Mouse (Mus musculus) liver, embryonic 11.5 days (tissue): ENCODE measurements at regions not wholly inside any gene's neighbourhood (a gene's known extent, or its start where the extent isn't known, plus 50 kb on each side); places are given as distances from the start of the nearest gene placed in this dataset.

Source experiments
- ATAC-seq: fragments of 200-750 bp; cut with Nextera tagmentation; replicated peaks from 2 replicates; pipeline ENCODE4 v1.8.0; 2017; ENCODE audit warnings: moderate number of reproducible peaks, mild to moderate bottlenecking, moderate TSS enrichment, moderate library complexity; ENCODE audit not compliant: low FRiP score
- DNase-seq: peaks from one replicate; pipeline ENCODE4 v3.0.0-alpha.2; 2017; ENCODE audit warnings: low spot score
- H3K27ac ChIP-seq: fragments of 300-500 bp; sonication (generic); 2 replicates; pipeline ENCODE4 v1.5.1; 2014; ENCODE audit warnings: mild to moderate bottlenecking, low read depth, low read length, control low read depth
- H3K27me3 ChIP-seq: fragments of 300-500 bp; sonication (generic); replicated peaks from 2 replicates; pipeline ENCODE4 v1.6.1; 2014; ENCODE audit warnings: low read length, mixed read lengths; ENCODE audit not compliant: control insufficient read depth, insufficient read depth
- H3K36me3 ChIP-seq: fragments of 300-500 bp; sonication (generic); 2 replicates; pipeline ENCODE4 v1.6.1; 2014; ENCODE audit warnings: mild to moderate bottlenecking, low read length, moderate library complexity, mixed read lengths; ENCODE audit not compliant: control insufficient read depth, insufficient read depth
- H3K4me1 ChIP-seq: fragments of 300-500 bp; sonication (generic); replicated peaks from 2 replicates; pipeline ENCODE4 v1.6.1; 2014; ENCODE audit warnings: low read length, mixed read lengths; ENCODE audit not compliant: control insufficient read depth, insufficient read depth
- H3K4me2 ChIP-seq: fragments of 300-500 bp; sonication (generic); 2 replicates; pipeline ENCODE4 v1.6.1; 2014; ENCODE audit warnings: mild to moderate bottlenecking, control low read depth, moderate library complexity
- H3K4me3 ChIP-seq: fragments of 300-500 bp; sonication (generic); 2 replicates; pipeline ENCODE4 v1.5.1; 2014; ENCODE audit warnings: low read depth, low read length, control low read depth
- H3K9ac ChIP-seq: fragments of 300-500 bp; sonication (generic); 2 replicates; pipeline ENCODE4 v1.6.1; 2014; ENCODE audit warnings: low read depth, low read length, control low read depth
- H3K9me3 ChIP-seq: fragments of 300-500 bp; sonication (generic); 2 replicates; pipeline ENCODE4 v1.6.1; 2016; ENCODE audit warnings: low read length, inconsistent platforms, mixed read lengths; ENCODE audit not compliant: control insufficient read depth
- WGBS: fragments of 180-500 bp; shearing (Covaris S2); extraction: QIAGEN DNeasy Blood & Tissue Kit; methylation state at CpG from one replicate; pipeline ENCODE4 v1.1.7; 2014; 5-methylcytosine and 5-hydroxymethylcytosine counted together

DNA sequence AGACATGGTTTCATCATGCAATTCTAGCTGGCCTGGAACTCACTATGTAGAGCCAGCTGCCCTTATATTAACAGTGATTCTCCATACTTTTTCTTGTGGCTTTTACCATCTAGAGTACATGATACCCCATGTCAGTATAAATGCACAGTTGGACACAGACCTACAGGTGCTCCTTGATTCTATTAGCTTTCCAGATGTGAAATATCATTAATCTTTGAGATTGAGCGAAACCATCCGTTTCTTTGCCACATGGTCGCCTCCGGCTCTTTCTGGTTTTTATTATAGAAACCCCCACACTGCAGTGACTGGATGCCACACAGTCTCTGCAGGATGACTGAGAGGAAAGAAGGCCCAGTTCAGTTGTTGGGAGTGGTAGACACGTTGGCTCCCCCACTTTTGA lies 188.7 kb downstream of the Ndfip2 start:
- Histone ChIP-seq H3K4me1 (no peaks in the 10 kb centered on the region), H3K27me3 (no peaks in the 10 kb centered on the region), H3K4me3 (no peak overlapping the region), H3K9ac (no peak overlapping the region), H3K4me2 (no peak overlapping the region), H3K27ac (no peak overlapping the region), H3K9me3 (no peaks in the 10 kb centered on the region), H3K36me3 (no peaks in the 10 kb centered on the region)
- no peak for ATAC-seq
- DNase-seq, result no peak
- 79% methylated on average over 5 of the region's 5 CpGs for WGBS

DNA sequence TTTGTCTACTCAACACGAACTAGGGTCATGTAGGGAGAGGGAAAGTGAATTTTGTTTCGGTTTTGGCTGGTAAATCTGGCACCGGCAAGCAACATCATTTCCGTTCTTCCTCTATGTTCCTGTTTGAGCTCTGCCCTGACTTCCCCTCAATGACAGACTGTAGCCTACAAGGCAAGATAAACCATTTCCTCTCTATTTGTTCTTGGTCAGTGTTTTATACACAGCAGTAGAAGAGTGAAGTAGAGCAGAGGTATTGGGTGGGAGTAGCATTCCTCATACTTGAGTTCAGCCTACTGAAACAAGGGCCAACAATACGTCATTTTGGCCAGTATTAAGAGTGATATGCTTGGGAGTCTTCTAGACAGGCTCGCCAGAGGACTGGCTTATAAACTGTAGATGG lies 177.0 kb downstream of the Ndfip2 start:
- Histone ChIP-seq H3K9me3 (no peaks in the 10 kb centered on the region), H3K9ac (no peak overlapping the region), H3K4me2 (no peak overlapping the region), H3K4me3 (no peak overlapping the region), H3K36me3 (no peaks in the 10 kb centered on the region), H3K4me1 (0 out of 2 replicates have a peak, but pooled peaks cover 2% of the 10 kb centered on the region), H3K27ac (no peak overlapping the region), H3K27me3 (no peaks in the 10 kb centered on the region)
- no peak for DNase-seq
- WGBS, result 55% methylated on average over 6 of the region's 6 CpGs
- no peak for ATAC-seq

DNA sequence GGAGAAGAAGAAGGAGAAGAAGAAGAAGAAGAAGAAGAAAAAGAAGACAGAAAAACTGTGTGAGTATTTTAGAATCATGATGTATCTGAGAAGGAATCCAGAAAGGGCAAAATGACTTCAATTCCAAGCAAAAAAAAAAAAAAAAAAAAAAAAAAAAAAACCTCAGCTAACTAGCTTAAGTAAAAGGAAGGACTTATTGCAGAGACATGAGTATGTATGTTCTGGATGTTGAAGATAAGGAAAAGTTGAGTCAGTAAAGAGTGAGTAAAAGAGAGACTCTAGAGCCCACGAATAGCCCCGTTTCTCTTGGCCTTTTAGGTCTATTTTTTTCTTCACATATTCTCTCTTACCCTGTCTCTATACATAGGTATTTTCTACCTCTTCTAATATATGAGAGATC lies 175.1 kb downstream of the Ndfip2 start:
- no peak overlapping the region for H3K4me3 ChIP-seq
- WGBS, result 55% methylated on average over 2 of the region's 2 CpGs
- no peaks in the 10 kb centered on the region for H3K36me3 ChIP-seq
- no peak overlapping the region for H3K27ac ChIP-seq
- no peaks in the 10 kb centered on the region for H3K27me3 ChIP-seq
- no peak overlapping the region for H3K4me2 ChIP-seq
- no peak overlapping the region for H3K9ac ChIP-seq
- DNase-seq (no peak), ATAC-seq (no peak)
- 0 out of 2 replicates have a peak, but pooled peaks cover 2% of the 10 kb centered on the region for H3K4me1 ChIP-seq
- H3K9me3 ChIP-seq, result no peaks in the 10 kb centered on the region

DNA sequence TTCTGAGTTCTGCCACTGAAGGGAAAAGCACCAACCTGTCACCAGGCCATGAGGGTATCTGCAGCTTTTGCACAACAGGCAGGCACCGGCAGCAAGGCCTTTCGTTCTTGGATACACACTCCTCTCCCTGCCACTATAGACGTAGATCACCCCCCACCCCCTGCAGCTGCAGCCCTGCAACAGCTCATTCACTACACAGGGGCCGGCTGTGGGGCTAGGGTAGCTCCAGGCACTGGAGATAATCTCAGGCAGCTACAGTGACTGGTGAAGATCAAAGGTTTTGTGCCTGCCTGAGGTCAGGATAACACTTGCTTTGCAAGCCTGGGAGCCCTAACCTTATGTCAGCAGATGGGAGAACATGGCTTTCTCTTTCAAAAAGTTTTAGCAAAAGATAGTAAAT lies 174.3 kb downstream of the Ndfip2 start:
- no peak overlapping the region for H3K9ac ChIP-seq
- 0 out of 2 replicates have a peak, but pooled peaks cover 2% of the 10 kb centered on the region for H3K4me1 ChIP-seq
- no peak overlapping the region for H3K4me3 ChIP-seq
- no peak overlapping the region for H3K4me2 ChIP-seq
- no peaks in the 10 kb centered on the region for H3K36me3 ChIP-seq
- no peaks in the 10 kb centered on the region for H3K27me3 ChIP-seq
- ATAC-seq, result peak; percentile 57
- H3K9me3 ChIP-seq, result no peaks in the 10 kb centered on the region
- 7% methylated on average over 4 of the region's 4 CpGs for WGBS
- DNase-seq, result no peak
- no peak overlapping the region for H3K27ac ChIP-seq

DNA sequence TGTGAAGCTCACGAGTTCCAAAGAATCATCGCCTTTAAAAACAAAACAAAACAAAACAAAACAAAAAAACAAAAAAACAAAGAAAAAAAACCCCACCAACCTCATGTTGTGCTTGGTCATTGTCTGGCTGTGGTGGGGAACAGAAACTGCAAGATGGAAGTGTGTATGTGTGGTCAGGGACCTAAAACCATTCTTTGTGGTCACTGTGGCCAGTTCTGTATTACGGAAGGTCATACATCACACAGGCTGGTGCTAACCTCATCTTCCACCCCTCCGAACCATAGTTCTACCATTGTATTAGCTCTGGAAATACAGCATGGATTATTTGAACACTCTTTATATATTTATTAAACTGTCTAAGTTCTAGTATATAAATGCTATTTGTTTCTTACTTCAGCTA lies 173.2 kb downstream of the Ndfip2 start:
- Histone ChIP-seq H3K9ac (no peak overlapping the region), H3K27ac (no peak overlapping the region), H3K4me1 (0 out of 2 replicates have a peak, but pooled peaks cover 2% of the 10 kb centered on the region), H3K4me2 (no peak overlapping the region), H3K36me3 (no peaks in the 10 kb centered on the region), H3K27me3 (no peaks in the 10 kb centered on the region), H3K9me3 (no peaks in the 10 kb centered on the region), H3K4me3 (no peak overlapping the region)
- WGBS, result 74% methylated on average over 4 of the region's 4 CpGs
- DNase-seq (no peak), ATAC-seq (no peak)

DNA sequence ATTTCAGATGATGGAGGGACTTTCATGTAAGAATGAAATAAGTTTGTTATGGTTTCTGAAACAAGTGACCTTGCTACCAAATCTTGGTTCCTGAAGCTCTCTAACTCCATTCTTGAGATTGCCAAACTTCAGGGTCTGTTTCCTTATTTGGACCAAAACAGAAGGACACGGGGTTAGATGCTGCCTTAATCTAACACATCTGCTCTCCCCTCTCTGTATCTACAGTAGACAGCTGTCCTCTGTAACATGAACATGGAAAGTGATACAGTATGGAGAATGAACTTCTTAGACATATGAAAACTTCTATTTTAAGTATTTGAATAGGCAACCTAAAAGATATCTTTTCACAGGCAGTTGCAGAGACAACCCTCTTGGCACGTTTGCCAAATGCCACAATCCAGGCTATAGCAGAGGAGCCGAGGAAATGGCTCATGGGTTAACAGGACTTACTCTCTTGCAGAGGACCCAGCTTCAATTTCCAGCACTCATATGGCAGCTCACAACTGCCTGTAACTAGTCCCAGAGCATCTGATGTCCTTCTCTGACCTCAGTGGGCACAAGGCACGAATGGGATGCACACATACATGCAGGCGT lies 171.4 kb downstream of the Ndfip2 start:
- Histone ChIP-seq H3K4me1 (0 out of 2 replicates have a peak, but pooled peaks cover 2% of the 10 kb centered on the region), H3K27ac (no peak overlapping the region), H3K4me2 (no peak overlapping the region), H3K27me3 (no peaks in the 10 kb centered on the region), H3K9ac (no peak overlapping the region), H3K4me3 (no peak overlapping the region), H3K9me3 (no peaks in the 10 kb centered on the region), H3K36me3 (no peaks in the 10 kb centered on the region)
- ATAC-seq (no peak), DNase-seq (no peak)
- WGBS, result 67% methylated on average over 5 of the region's 5 CpGs

DNA sequence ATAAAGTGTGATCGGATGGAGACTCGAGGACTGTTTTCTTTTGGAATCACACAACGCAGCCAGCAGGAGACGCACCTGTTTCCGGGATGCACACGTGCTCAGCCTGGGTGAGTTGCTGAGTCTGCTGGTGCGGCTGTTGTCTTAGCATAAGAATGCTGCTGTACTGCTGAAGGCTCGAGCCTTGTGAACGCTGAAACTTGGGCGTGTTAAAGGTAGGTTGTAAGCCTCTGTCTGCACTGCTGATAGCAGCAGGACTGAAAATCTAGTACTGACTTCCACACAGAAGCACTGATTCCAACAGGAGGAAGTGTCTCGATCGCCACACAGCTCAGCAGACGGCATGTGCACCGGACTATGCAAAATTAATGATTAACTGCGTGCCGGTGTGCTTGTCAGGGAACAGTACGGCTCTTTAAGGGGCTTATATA lies 169.1 kb downstream of the Ndfip2 start:
- ATAC-seq (peak; percentile 66), DNase-seq (peak; percentile 33)
- no peaks in the 10 kb centered on the region for H3K27me3 ChIP-seq
- H3K27ac ChIP-seq, result no peak overlapping the region
- 0 out of 2 replicates have a peak, but pooled peaks cover under 1% of the 10 kb centered on the region for H3K4me1 ChIP-seq
- H3K36me3 ChIP-seq, result no peaks in the 10 kb centered on the region
- WGBS, result 55% methylated on average over 17 of the region's 17 CpGs
- peak overlapping the region; percentile 14; the same call in 1 of the 2 replicates for H3K4me2 ChIP-seq
- no peaks in the 10 kb centered on the region for H3K9me3 ChIP-seq
- H3K9ac ChIP-seq, result no peak overlapping the region
- H3K4me3 ChIP-seq, result no peak overlapping the region

DNA sequence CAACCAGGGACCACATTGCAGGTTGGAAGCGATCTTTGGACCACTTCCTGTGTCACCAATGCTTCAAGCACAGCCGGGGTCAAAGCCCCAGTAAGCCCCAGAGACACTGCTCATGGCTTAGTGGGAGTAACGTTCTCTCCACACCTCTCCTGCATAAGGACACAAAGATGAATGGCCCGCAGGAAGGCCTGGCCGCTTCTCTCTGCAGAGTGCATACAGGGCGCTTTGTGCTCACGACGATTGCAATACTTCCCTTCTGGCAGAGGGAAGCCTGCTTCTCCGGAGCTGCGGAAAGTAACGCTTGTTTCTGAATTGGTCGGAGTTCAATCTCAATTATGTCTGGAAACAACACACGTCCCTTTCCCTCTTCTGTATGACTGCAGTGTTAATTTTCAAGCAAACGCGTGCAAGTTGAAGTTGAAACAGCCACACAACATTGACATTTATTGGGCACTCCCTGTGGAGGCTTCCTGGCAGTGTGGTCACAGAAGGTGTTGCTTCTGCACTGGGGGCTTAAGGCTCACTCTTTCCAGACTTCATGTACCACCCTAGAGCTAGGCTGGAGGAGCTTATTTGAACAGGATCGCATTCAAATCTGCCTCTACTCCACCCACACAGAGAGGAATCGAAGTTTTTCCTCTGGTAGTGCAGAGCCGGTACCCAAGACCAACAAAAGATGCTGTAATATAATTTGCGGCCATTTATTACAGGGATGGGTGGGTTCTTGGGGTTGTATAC lies 168.4 kb downstream of the Ndfip2 start:
- no peak overlapping the region for H3K4me2 ChIP-seq
- DNase-seq (no peak), ATAC-seq (no peak)
- H3K27me3 ChIP-seq, result no peaks in the 10 kb centered on the region
- no peaks in the 10 kb centered on the region for H3K9me3 ChIP-seq
- WGBS, result 75% methylated on average over 19 of the region's 19 CpGs
- no peaks in the 10 kb centered on the region for H3K4me1 ChIP-seq
- H3K9ac ChIP-seq, result no peak overlapping the region
- no peaks in the 10 kb centered on the region for H3K36me3 ChIP-seq
- H3K27ac ChIP-seq, result no peak overlapping the region
- no peak overlapping the region for H3K4me3 ChIP-seq

DNA sequence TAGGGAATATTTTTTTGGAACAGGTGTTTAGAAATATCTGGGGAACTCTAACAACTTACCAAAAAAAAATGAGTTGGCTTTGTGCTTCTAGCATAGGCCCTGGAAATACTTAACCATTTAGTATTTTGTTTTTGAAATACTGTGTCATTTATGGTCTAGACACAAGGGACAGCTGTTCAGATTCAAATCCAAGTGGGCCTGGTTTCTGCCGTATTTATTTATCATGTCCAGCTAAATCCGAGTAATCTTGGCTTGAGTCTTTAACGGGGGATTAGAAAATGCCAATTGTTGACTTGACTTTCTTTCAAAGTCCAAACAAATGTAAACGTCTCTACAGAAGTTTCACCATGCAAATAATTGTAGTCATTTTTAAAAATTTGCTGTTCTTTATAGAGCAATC lies 159.6 kb downstream of the Ndfip2 start:
- no peak overlapping the region for H3K4me2 ChIP-seq
- H3K9me3 ChIP-seq, result no peaks in the 10 kb centered on the region
- H3K36me3 ChIP-seq, result no peaks in the 10 kb centered on the region
- no peaks in the 10 kb centered on the region for H3K27me3 ChIP-seq
- no peak overlapping the region for H3K4me3 ChIP-seq
- H3K27ac ChIP-seq, result no peak overlapping the region
- WGBS, result 72% methylated on average over 4 of the region's 4 CpGs
- no peak for ATAC-seq
- no peak overlapping the region for H3K9ac ChIP-seq
- no peak for DNase-seq
- no peaks in the 10 kb centered on the region for H3K4me1 ChIP-seq
